Mouse (Mus musculus) limb, embryonic 11.5 days (tissue): ENCODE measurements around the gene Mamdc2. TPM values are rescaled to one million over a fixed set of nuclear protein-coding genes. Genes with fewer than 3 reads are reported as not detected.

ENCODE experiments used
- ATAC-seq: fragments of 200-750 bp; cut with Nextera tagmentation; 2 replicates; pipeline ENCODE4 v1.8.0; 2017; ENCODE audit warnings: low read depth; ENCODE audit not compliant: insufficient number of reproducible peaks, low FRiP score, low TSS enrichment
- DNase-seq: peaks from one replicate; pipeline ENCODE4 v3.0.0-alpha.2; 2015; ENCODE audit warnings: low spot score
- H3K27ac ChIP-seq: fragments of 300-500 bp; sonication (generic); replicated peaks from 2 replicates; pipeline ENCODE4 v1.5.1; 2014; ENCODE audit warnings: low read depth, mild to moderate bottlenecking, low read length
- H3K27me3 ChIP-seq: fragments of 300-500 bp; sonication (generic); 2 replicates; pipeline ENCODE4 v1.6.1; 2014; ENCODE audit warnings: mild to moderate bottlenecking, low read length, mixed read lengths; ENCODE audit not compliant: control insufficient read depth, insufficient read depth
- H3K36me3 ChIP-seq: fragments of 300-500 bp; sonication (generic); 2 replicates; pipeline ENCODE4 v1.6.1; 2014; ENCODE audit warnings: mild to moderate bottlenecking, low read length, moderate library complexity, mixed read lengths; ENCODE audit not compliant: control insufficient read depth, insufficient read depth
- H3K4me1 ChIP-seq: fragments of 300-500 bp; sonication (generic); 2 replicates; pipeline ENCODE4 v1.6.1; 2014; ENCODE audit warnings: low read length, mixed read lengths; ENCODE audit not compliant: control insufficient read depth, insufficient read depth
- H3K4me2 ChIP-seq: fragments of 300-500 bp; sonication (generic); 2 replicates; pipeline ENCODE4 v1.6.1; 2014; ENCODE audit warnings: low read depth, mild to moderate bottlenecking, moderate library complexity; ENCODE audit not compliant: severe bottlenecking
- H3K4me3 ChIP-seq: fragments of 300-500 bp; sonication (generic); 2 replicates; pipeline ENCODE4 v1.5.1; 2014; ENCODE audit warnings: low read depth, low read length
- H3K9ac ChIP-seq: fragments of 300-500 bp; sonication (generic); 2 replicates; pipeline ENCODE4 v1.6.1; 2014; ENCODE audit warnings: mild to moderate bottlenecking, low read length
- H3K9me3 ChIP-seq: fragments of 300-500 bp; sonication (generic); 2 replicates; pipeline ENCODE4 v1.6.1; 2016; ENCODE audit warnings: low read length; ENCODE audit not compliant: control insufficient read depth
- WGBS: fragments of 180-500 bp; shearing (Covaris S2); extraction: QIAGEN DNeasy Blood & Tissue Kit; methylation state at CpG from one replicate; pipeline ENCODE4 v1.1.7; 2014; 5-methylcytosine and 5-hydroxymethylcytosine counted together
- polyA plus RNA-seq: library from polyadenylated mRNA; unstranded; fragments of >200 nt; fragmentation: Nextera tagmentation; extraction: Ambion mirVana; gene quantifications from 2 replicates; pipeline ENCODE4 v1.2.1, GENCODE M21; 2014

Gene Mamdc2
- polyA plus RNA-seq, 1 experiment from 2014 or later, result 0.80 TPM

DNA sequence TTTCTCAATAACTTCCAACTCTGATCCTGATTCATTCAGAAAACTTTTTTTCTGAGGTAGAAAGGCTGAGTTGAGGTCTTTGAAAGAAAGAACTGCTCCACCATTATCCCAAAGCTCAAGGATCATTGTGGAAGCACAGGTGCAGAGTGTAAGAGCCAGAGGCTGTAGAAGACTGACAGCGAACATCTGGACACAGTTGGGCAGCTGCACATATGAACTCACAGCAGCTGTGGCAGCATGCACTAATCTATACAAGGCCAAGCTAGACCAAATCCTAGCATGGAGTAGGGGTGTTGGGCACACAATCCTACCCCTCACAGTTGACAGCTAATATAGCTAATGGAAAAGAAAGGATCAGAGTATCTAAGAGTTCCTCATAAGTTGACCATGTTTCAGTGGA is 115.4 kb downstream of the Mamdc2 start:
- H3K9me3 ChIP-seq, result no peaks in the 10 kb centered on the region
- H3K4me1 ChIP-seq, result no peaks in the 10 kb centered on the region
- no peak overlapping the region for H3K4me3 ChIP-seq
- H3K36me3 ChIP-seq, result no peaks in the 10 kb centered on the region
- no peak overlapping the region for H3K27ac ChIP-seq
- DNase-seq (no peak), ATAC-seq (no peak)
- H3K27me3 ChIP-seq, result no peaks in the 10 kb centered on the region
- no peak overlapping the region for H3K4me2 ChIP-seq
- no peak overlapping the region for H3K9ac ChIP-seq
- WGBS, result 86% methylated on average over 1 of the region's 1 CpGs

DNA sequence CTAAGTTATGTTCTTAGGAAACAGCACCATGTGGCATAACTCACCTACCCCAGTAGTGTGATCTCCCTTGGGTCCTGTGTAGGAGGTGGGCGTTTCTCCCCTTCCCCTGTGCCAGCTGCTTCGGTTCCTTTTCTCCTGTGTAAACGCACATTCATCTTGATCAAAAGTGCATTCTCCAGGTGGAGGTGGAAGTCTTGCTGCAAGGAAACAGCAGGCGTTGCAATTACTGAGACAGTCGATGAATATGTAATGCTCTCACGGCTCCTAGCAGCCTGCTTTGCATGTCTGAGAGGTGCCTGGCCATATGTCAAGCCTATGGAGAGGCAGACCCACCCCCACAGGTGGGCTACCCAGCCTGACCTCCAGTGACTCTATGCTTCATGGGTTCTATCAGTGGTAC is 117.4 kb downstream of the Mamdc2 start:
- Histone ChIP-seq H3K4me1 (no peaks in the 10 kb centered on the region), H3K27ac (no peak overlapping the region), H3K9me3 (no peaks in the 10 kb centered on the region), H3K36me3 (no peaks in the 10 kb centered on the region), H3K27me3 (no peaks in the 10 kb centered on the region), H3K4me2 (no peak overlapping the region), H3K4me3 (no peak overlapping the region), H3K9ac (no peak overlapping the region)
- DNase-seq (no peak), ATAC-seq (no peak)
- 39% methylated on average over 6 of the region's 6 CpGs for WGBS

GRCm38 (mm10) chr19:23329346-23329745 is 118.9 kb downstream of the Mamdc2 start:
- H3K36me3 ChIP-seq, result no peaks in the 10 kb centered on the region
- no peaks in the 10 kb centered on the region for H3K9me3 ChIP-seq
- no peaks in the 10 kb centered on the region for H3K4me1 ChIP-seq
- H3K9ac ChIP-seq, result no peak overlapping the region
- H3K4me3 ChIP-seq, result no peak overlapping the region
- H3K27me3 ChIP-seq, result no peaks in the 10 kb centered on the region
- 84% methylated on average over 2 of the region's 2 CpGs for WGBS
- H3K27ac ChIP-seq, result no peak overlapping the region
- DNase-seq (no peak), ATAC-seq (no peak)
- no peak overlapping the region for H3K4me2 ChIP-seq

DNA sequence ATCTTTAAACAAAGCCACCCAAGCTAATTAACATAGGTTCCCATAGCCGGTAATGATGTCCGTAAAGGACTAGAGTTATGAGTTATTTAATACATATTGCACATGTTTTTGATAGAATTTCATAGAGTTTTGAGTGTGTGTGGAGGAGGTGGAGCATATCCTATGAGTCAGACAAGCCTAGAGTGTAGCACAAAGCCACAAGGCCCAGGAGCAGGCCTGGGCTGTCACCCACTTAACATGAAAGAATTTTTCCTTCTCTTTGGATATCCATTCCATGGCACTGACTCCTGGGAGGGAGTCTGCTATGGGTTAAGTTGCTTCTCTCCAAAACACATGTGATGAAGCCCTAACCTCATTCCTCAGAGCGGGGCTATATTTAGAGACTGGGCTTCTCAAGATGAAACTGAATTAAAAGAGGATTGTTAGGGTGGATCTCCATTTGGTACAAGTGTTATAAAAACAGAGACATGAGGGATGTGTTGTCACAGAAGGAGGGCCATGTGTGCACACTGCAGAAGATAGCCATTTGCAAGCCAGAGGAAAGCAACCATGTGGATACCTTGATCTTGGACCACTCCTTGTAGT is 121.1 kb downstream of the Mamdc2 start:
- H3K9ac ChIP-seq, result no peak overlapping the region
- WGBS, result 85% methylated on average over 3 of the region's 3 CpGs
- DNase-seq, result no peak

GRCm38 (mm10) chr19:23323107-23323506 is 125.1 kb downstream of the Mamdc2 start:
- Histone ChIP-seq H3K27me3 (no peaks in the 10 kb centered on the region), H3K9me3 (no peaks in the 10 kb centered on the region), H3K36me3 (no peaks in the 10 kb centered on the region), H3K4me2 (no peak overlapping the region), H3K27ac (no peak overlapping the region), H3K9ac (no peak overlapping the region), H3K4me3 (no peak overlapping the region), H3K4me1 (no peaks in the 10 kb centered on the region)
- 73% methylated on average over 3 of the region's 3 CpGs for WGBS
- ATAC-seq, result no peak
- DNase-seq, result no peak

More for the DNA sequence above, 121.1 kb downstream of the Mamdc2 start:
- no peak overlapping the region for H3K27ac ChIP-seq
- no peaks in the 10 kb centered on the region for H3K9me3 ChIP-seq
- H3K27me3 ChIP-seq, result no peaks in the 10 kb centered on the region
- no peak for ATAC-seq
- no peaks in the 10 kb centered on the region for H3K36me3 ChIP-seq
- no peak overlapping the region for H3K4me2 ChIP-seq
- H3K4me1 ChIP-seq, result no peaks in the 10 kb centered on the region
- no peak overlapping the region for H3K4me3 ChIP-seq

DNA sequence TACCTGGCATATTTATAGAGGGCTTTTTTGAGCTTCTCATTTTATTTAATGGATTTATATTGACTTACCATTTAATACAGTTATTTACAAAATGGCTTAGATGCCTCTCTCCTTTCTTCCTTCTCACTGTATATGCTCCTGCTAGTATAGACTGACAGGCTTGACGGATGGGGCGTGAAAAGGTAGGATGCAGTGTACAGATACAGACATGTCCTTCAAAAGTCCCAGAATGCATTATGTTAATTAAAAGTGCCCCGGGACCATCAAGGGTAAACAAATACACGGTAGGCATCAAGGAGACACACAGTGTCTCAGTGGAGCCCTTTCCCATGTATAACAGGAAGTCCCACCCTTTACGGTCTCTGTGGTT is 130.3 kb downstream of the Mamdc2 start:
- no peaks in the 10 kb centered on the region for H3K9me3 ChIP-seq
- no peaks in the 10 kb centered on the region for H3K4me1 ChIP-seq
- H3K9ac ChIP-seq, result no peak overlapping the region
- DNase-seq (no peak), ATAC-seq (no peak)
- 87% methylated on average over 5 of the region's 5 CpGs for whole genome bisulfite sequencing
- no peak overlapping the region for H3K27ac ChIP-seq
- no peaks in the 10 kb centered on the region for H3K36me3 ChIP-seq
- no peak overlapping the region for H3K4me3 ChIP-seq
- H3K4me2 ChIP-seq, result no peak overlapping the region
- H3K27me3 ChIP-seq, result no peaks in the 10 kb centered on the region

DNA sequence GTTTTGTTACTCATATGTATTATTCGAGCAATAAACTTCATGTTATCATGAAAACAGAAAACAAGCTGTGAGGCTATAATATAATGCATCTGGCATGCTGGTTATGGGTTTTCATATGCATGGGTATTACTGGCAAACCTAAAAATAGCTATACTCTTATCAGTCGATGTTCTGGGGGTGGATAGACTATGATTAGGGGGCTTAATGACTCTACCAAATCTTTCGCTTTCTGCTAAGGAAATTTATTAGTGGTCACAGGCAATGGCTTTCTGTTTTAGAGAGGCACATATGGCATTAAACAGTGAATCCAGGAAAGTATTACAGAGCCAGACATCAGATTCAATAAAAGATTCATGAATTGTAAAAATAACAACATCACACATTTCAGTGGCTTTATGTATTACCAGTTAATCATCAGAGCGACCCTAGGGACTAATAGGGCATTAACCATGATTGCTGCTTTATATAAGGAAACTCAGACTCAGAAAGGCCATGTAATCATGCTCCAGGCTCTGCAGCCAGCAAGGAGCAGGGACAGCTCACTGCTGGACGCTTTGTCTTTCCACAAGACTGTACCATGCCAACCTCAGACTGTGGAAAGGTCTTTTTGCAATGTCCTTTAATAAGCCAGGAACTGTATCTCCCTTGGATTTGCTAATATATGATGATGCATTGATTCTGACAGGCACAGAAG is 130.8 kb downstream of the Mamdc2 start:
- DNase-seq, result no peak
- H3K27me3 ChIP-seq, result no peaks in the 10 kb centered on the region
- 74% methylated on average over 5 of the region's 5 CpGs for WGBS
- no peak overlapping the region for H3K4me3 ChIP-seq
- H3K4me2 ChIP-seq, result no peak overlapping the region
- no peaks in the 10 kb centered on the region for H3K9me3 ChIP-seq
- no peak overlapping the region for H3K27ac ChIP-seq
- no peak overlapping the region for H3K9ac ChIP-seq
- H3K36me3 ChIP-seq, result no peaks in the 10 kb centered on the region
- no peaks in the 10 kb centered on the region for H3K4me1 ChIP-seq
- no peak for ATAC-seq

GRCm38 (mm10) chr19:23316851-23317250 is 131.4 kb downstream of the Mamdc2 start:
- DNase-seq (no peak), ATAC-seq (no peak)
- H3K27ac ChIP-seq, result no peak overlapping the region
- H3K4me2 ChIP-seq, result no peak overlapping the region
- H3K4me3 ChIP-seq, result no peak overlapping the region
- no peaks in the 10 kb centered on the region for H3K27me3 ChIP-seq
- H3K9me3 ChIP-seq, result no peaks in the 10 kb centered on the region
- no peaks in the 10 kb centered on the region for H3K36me3 ChIP-seq
- WGBS, result 88% methylated on average over 5 of the region's 5 CpGs
- H3K9ac ChIP-seq, result no peak overlapping the region
- H3K4me1 ChIP-seq, result no peaks in the 10 kb centered on the region

GRCm38 (mm10) chr19:23309979-23310378 is 138.3 kb downstream of the Mamdc2 start:
- ATAC-seq (no peak), DNase-seq (no peak)
- no peaks in the 10 kb centered on the region for H3K36me3 ChIP-seq
- no peak overlapping the region for H3K4me3 ChIP-seq
- H3K27me3 ChIP-seq, result no peaks in the 10 kb centered on the region
- H3K4me2 ChIP-seq, result no peak overlapping the region
- H3K4me1 ChIP-seq, result no peaks in the 10 kb centered on the region
- 85% methylated on average over 2 of the region's 2 CpGs for WGBS
- H3K27ac ChIP-seq, result no peak overlapping the region
- no peaks in the 10 kb centered on the region for H3K9me3 ChIP-seq
- no peak overlapping the region for H3K9ac ChIP-seq
